Mouse (Mus musculus): ENCODE measurements around the gene Zdhhc14.

DNA sequence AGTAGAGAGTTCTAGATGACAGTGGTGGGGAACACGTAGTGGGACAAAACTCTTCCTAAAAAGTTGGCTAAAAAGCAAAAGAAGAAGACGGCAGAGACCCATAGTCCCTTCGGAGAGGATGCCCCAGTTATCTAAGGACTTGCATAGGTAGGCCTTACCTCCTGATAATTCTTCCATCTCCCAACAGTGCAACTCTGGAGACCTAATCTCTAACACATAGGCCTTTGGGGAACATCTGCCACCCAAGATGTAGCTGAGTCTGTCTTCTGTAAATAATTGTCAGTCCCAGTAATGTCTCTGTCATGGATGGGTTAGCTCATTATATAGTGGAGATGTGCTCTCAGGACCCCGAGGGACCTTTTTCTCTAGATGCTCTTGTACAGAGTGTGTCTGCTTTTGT is 6.6 kb downstream of the Zdhhc14 start:
- TF ChIP-seq GATA1 (IDR thresholded peaks at IDR 0.05; ENCODE audit: low read length) (no peak), TAL1 (IDR thresholded peaks at IDR 0.05; ENCODE audit: low read length) (no peak; the same call in 2 of the 3 replicates)
